Mouse (Mus musculus): Measurements from ENCODE around the gene Nprl2. TPM values are rescaled to one million over a fixed set of nuclear protein-coding genes. Genes with fewer than 3 reads are reported as not detected.

The Nprl2 gene
- total and polyA plus RNA-seq, 3 experiments: 17.2 to 33.6 (median 22.1) TPM

GRCm38 (mm10) chr9:107548820-107549219, 6.8 kb downstream of the Nprl2 start:
- Histone ChIP-seq H3K4me1 (ENCODE audit: control insufficient read depth, insufficient read depth, low read length) (peaks cover 14% of the 10 kb centered on the region), H3K9ac (ENCODE audit: low read depth, low read length) (no peak overlapping the region), H3K27me3 (ENCODE audit: control insufficient read depth, insufficient read depth, low read length) (no peaks in the 10 kb centered on the region), H3K79me2 (replicated peaks; ENCODE audit: control insufficient read depth, insufficient read depth, low read length) (no peaks in the 10 kb centered on the region), H3K4me3 (no peak overlapping the region), H3K36me3 (ENCODE audit: control insufficient read depth, insufficient read depth, low read length) (no peaks in the 10 kb centered on the region), H3K27ac (no peak overlapping the region)
- DNase-seq: no peak
- TF ChIP-seq POLR2A (IDR thresholded peaks at IDR 0.05; ENCODE audit: insufficient read depth, low read depth, low read length) (no peak), CTCF (IDR thresholded peaks at IDR 0.05) (no peak), EP300 (IDR thresholded peaks at IDR 0.05; ENCODE audit: insufficient read depth, low read depth, low read length) (no peak)
- 95% methylated on average over 10 of the region's 10 CpGs for WGBS
- intact Hi-C loops (cut with DNase I): loop anchor here (10.0 kb wide), 1 partner anchor 864 kb away; the partner anchor contains the start of gene Tex264

- no peaks in the 10 kb centered on the region for H3K36me3 ChIP-seq (ENCODE audit: control insufficient read depth, insufficient read depth, low read length)
- 89% methylated on average over 20 of the region's 20 CpGs for WGBS
- H3K4me3 ChIP-seq: no peak overlapping the region
- H3K4me1 ChIP-seq (ENCODE audit: control insufficient read depth, insufficient read depth, low read length): peaks cover 15% of the 10 kb centered on the region
- H3K27ac ChIP-seq: no peak overlapping the region
- intact Hi-C loops (cut with DNase I): loop anchor here (10.0 kb wide), 1 partner anchor 865 kb away; the partner anchor contains the start of gene Tex264
- no peak for TF ChIP-seq EP300 (IDR thresholded peaks at IDR 0.05; ENCODE audit: insufficient read depth, low read depth, low read length)
- no peak for TF ChIP-seq CTCF (IDR thresholded peaks at IDR 0.05)
- TF ChIP-seq POLR2A (IDR thresholded peaks at IDR 0.05; ENCODE audit: insufficient read depth, low read depth, low read length): no peak
- no peaks in the 10 kb centered on the region for H3K79me2 ChIP-seq (replicated peaks; ENCODE audit: control insufficient read depth, insufficient read depth, low read length)
- H3K9ac ChIP-seq (ENCODE audit: low read depth, low read length): no peak overlapping the region
- no peaks in the 10 kb centered on the region for H3K27me3 ChIP-seq (ENCODE audit: control insufficient read depth, insufficient read depth, low read length)
- peak in 1 of 2 experiments; percentile 8 for DNase-seq
These were observed 7.5 kb downstream of the Nprl2 start for GRCm38 (mm10) chr9:107549297-107550074.

DNA sequence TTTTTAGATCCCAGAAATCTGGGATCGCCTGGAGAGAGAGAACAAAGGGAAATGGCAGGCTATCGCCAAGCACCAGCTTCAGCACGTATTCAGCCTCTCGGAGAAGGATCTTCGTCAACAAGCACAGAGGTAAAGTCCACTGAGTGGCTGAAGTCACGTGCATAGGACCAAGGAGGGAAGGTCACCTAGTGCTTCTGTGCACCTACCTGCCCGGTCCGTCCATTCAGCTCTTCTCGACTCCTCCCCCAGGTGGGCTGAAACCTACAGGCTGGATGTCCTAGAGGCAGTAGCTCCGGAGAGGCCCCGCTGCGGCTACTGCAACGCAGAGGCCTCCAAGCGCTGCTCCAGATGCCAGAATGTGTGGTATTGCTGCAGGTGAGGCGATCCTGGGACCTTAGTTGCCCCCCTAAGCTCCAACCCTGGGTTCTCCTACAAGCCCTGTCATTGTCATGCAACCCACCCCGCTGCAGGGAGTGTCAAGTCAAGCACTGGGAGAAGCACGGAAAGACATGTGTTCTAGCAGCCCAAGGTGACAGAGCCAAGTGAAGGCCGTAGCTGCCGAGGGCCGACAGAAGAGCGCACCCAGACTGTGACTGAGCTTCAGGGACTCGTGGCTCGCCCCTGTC, 8.6 kb downstream of the Nprl2 start:
- H3K27ac ChIP-seq: no peak overlapping the region; the same call in 1 of the 2 replicates
- H3K36me3 ChIP-seq (ENCODE audit: control insufficient read depth, insufficient read depth, low read length): no peaks in the 10 kb centered on the region
- WGBS: 67% methylated on average over 23 of the region's 23 CpGs
- no peak overlapping the region; the same call in 1 of the 2 replicates for H3K4me3 ChIP-seq
- H3K4me1 ChIP-seq (ENCODE audit: control insufficient read depth, insufficient read depth, low read length): peaks cover 15% of the 10 kb centered on the region
- intact Hi-C loops (cut with DNase I): no loop called here
- no peak for TF ChIP-seq POLR2A (IDR thresholded peaks at IDR 0.05; ENCODE audit: insufficient read depth, low read depth, low read length)
- TF ChIP-seq EP300 (IDR thresholded peaks at IDR 0.05; ENCODE audit: insufficient read depth, low read depth, low read length): no peak
- TF ChIP-seq CTCF (IDR thresholded peaks at IDR 0.05): no peak
- no peak overlapping the region; the same call in 1 of the 2 replicates for H3K9ac ChIP-seq (ENCODE audit: low read depth, low read length)
- H3K27me3 ChIP-seq (ENCODE audit: control insufficient read depth, insufficient read depth, low read length): no peaks in the 10 kb centered on the region
- no peaks in the 10 kb centered on the region for H3K79me2 ChIP-seq (replicated peaks; ENCODE audit: control insufficient read depth, insufficient read depth, low read length)
- no peak for DNase-seq

- peaks cover 14% of the 10 kb centered on the region for H3K4me1 ChIP-seq (ENCODE audit: control insufficient read depth, insufficient read depth, low read length)
- H3K4me3 ChIP-seq: peak within 1 kb of the TSS; percentile 51
- H3K27ac ChIP-seq: peak within 1 kb of the TSS; percentile 59
- TF ChIP-seq EP300 (IDR thresholded peaks at IDR 0.05; ENCODE audit: insufficient read depth, low read depth, low read length) (0 out of 2 replicates have a peak, but pooled peaks have one; percentile 27), POLR2A (IDR thresholded peaks at IDR 0.05; ENCODE audit: insufficient read depth, low read depth, low read length) (peak; percentile 44; the same call in 1 of the 2 replicates), CTCF (IDR thresholded peaks at IDR 0.05) (no peak)
- H3K36me3 ChIP-seq (ENCODE audit: control insufficient read depth, insufficient read depth, low read length): no peaks in the 10 kb centered on the region
- DNase-seq: peak; percentile 83 to 86
- no peaks in the 10 kb centered on the region for H3K27me3 ChIP-seq (ENCODE audit: control insufficient read depth, insufficient read depth, low read length)
- H3K79me2 ChIP-seq (replicated peaks; ENCODE audit: control insufficient read depth, insufficient read depth, low read length): no peaks in the 10 kb centered on the region
- WGBS: 5% methylated on average over 63 of the region's 63 CpGs
- intact Hi-C loops (cut with DNase I): no loop called here
- peak within 1 kb of the TSS; percentile 86 for H3K9ac ChIP-seq (ENCODE audit: low read depth, low read length)
These were observed 9.3 kb downstream of the Nprl2 start, which contains the start of gene Rassf1 for GRCm38 (mm10) chr9:107551117-107551889. Rassf1 (plus strand) TSS chr9:107551555.

DNA sequence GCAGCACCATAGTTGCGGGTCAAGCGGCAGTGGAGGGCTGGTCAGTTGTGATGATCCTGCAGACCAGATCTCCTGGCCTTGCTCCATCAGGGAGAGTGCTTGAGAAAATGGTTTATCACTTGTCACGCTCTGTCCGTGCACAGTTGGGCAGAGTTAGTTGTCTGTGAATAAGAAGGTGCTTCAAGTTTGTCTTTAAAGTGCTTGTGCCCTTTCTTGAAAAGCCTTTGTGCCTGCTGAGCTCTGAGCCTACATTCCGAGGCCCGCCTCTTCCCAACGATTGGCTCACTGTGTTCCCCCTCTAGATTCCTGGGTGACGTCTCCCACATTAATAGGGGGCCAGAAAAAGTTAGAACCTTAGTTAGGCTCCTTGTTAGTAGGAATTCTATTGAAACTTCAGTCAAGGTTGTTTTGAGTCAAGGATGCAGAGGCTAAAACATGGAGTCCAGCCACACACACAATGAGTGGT, 9.9 kb downstream of the Nprl2 start:
- H3K4me3 ChIP-seq: peak overlapping the region; percentile 51
- H3K9ac ChIP-seq (ENCODE audit: low read depth, low read length): peak overlapping the region; percentile 86
- WGBS: 36% methylated on average over 8 of the region's 8 CpGs
- peak overlapping the region; percentile 59 for H3K27ac ChIP-seq
- H3K36me3 ChIP-seq (ENCODE audit: control insufficient read depth, insufficient read depth, low read length): peaks cover 4% of the 10 kb centered on the region; the same call in 1 of the 2 replicates
- H3K79me2 ChIP-seq (replicated peaks; ENCODE audit: control insufficient read depth, insufficient read depth, low read length): peaks cover 3% of the 10 kb centered on the region
- H3K4me1 ChIP-seq (ENCODE audit: control insufficient read depth, insufficient read depth, low read length): peaks cover 17% of the 10 kb centered on the region
- H3K27me3 ChIP-seq (ENCODE audit: control insufficient read depth, insufficient read depth, low read length): no peaks in the 10 kb centered on the region
- DNase-seq: no peak
- intact Hi-C loops (cut with DNase I): no loop called here
- no peak for TF ChIP-seq POLR2A (IDR thresholded peaks at IDR 0.05; ENCODE audit: insufficient read depth, low read depth, low read length)
- TF ChIP-seq CTCF (IDR thresholded peaks at IDR 0.05): no peak
- TF ChIP-seq EP300 (IDR thresholded peaks at IDR 0.05; ENCODE audit: insufficient read depth, low read depth, low read length): no peak
